Mouse (Mus musculus): ENCODE data around the gene Tfap2e. TPM values are rescaled to one million over a fixed set of nuclear protein-coding genes. Genes with fewer than 3 reads are reported as not detected.

The Tfap2e gene
- polyA plus RNA-seq (2014; fragmentation: Illumina TruSeq; extraction: RNeasy Lipid Tissue Mini Kit (QIAGEN cat#74804); ENCODE audit: low read depth, low replicate concordance) = not detected

DNA sequence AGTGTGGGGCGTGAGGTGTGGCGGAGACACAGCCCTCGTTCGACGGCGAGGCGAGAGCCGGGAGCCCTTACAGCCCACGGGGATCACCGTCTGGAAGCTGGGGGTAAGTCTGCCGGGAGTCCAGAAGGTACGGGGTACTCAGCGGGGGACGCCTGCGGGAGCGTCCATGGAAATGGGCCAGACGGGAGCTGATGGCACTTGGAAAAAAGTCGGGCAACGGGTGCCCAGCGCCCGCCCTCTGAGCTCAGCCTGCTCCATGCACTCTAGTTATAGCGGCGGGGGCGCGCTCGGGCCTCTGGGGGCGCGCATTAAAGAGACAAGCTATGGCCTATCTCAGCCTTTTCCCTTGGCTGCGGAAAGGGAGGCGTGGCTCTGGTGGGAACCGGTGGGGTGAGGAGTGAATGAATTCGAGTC lies at the start of gene Tfap2e:
TSS of gene Tfap2e (minus strand) at position 240 of the 414 bp plus-strand sequence.

DNA sequence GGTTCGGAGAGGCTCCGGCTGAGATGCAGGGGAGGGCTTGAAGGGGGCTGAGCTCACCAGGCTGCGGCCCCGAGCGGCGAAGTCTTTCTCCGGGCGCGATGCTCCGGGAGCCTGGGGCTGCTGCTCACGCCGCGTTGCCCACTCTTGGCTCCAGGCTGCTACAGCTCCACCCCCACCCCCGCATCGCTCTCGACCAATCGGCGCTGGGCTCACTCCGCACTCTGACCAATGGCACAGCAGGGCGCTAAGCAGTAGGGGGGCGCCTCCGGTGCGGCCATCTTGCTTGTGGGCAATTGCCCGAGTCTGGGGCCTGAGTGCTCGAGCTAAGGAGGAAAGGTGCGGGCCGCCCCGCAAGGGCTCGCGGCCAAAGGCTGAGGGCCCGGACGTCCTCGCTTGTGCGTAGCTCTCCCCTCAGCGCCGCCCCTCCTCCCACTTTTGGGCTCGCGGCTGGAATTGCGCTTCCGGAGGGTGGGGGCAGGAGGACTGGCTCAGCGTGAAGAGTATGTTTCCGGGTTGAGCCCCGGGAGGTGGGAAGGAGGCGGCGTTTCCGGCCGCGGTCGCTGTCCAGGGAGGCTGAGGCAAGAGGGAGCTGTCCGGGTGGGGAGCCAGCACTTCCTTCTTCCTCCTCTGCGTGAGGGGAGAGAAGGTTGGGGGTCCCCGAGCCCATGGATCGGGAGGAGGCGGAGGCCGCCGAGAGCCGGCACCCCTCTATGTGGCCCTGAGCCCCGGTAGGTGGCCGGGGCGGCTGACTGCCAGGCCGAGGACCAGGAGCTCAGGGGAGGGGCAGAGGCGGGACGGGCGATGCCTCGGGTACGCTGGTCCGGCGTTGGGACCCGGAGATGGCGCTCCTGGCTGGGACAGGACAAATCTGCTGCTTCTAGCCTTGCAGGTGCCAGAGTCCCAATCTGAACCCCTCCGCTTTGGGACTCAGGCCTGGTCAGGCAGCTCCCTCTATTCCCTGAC lies 17.5 kb upstream of the Tfap2e start, which contains the start of the genes Ncdn and AU040320:
TSS of gene Ncdn (minus strand) at position 171 of the 963 bp plus-strand sequence.
TSS of gene AU040320 (plus strand) at position 277 of the 963 bp plus-strand sequence.

GRCm38 (mm10) chr4:126677054-126678003 lies 58.7 kb downstream of the Tfap2e start, which contains the start of gene Psmb2:
Gene Psmb2 (plus strand): TSS chr4:126677630.

Other genes with a start within 250 kb of the Tfap2e start
- 14.2 TPM for gene Ago4, start 202.8 kb downstream of the Tfap2e start, polyA plus RNA-seq (2014; fragmentation: Illumina TruSeq; extraction: RNeasy Lipid Tissue Mini Kit (QIAGEN cat#74804); ENCODE audit: low read depth, low replicate concordance)
- 5.3 TPM for gene Clspn, start 179.3 kb downstream of the Tfap2e start, polyA plus RNA-seq (2014; fragmentation: Illumina TruSeq; extraction: RNeasy Lipid Tissue Mini Kit (QIAGEN cat#74804); ENCODE audit: low read depth, low replicate concordance)
- 1.8 TPM for gene 5730409E04Rik, start 126.4 kb downstream of the Tfap2e start, polyA plus RNA-seq (2014; fragmentation: Illumina TruSeq; extraction: RNeasy Lipid Tissue Mini Kit (QIAGEN cat#74804); ENCODE audit: low read depth, low replicate concordance)
- gene Psmb2, start 58.6 kb downstream of the Tfap2e start, polyA plus RNA-seq (2014; fragmentation: Illumina TruSeq; extraction: RNeasy Lipid Tissue Mini Kit (QIAGEN cat#74804); ENCODE audit: low read depth, low replicate concordance) = 33.5 TPM
- 0.15 TPM for gene Ncdn, start 17.2 kb upstream of the Tfap2e start, polyA plus RNA-seq (2014; fragmentation: Illumina TruSeq; extraction: RNeasy Lipid Tissue Mini Kit (QIAGEN cat#74804); ENCODE audit: low read depth, low replicate concordance)
- 7.3 TPM for gene AU040320, start 17.3 kb upstream of the Tfap2e start, polyA plus RNA-seq (2014; fragmentation: Illumina TruSeq; extraction: RNeasy Lipid Tissue Mini Kit (QIAGEN cat#74804); ENCODE audit: low read depth, low replicate concordance)
- 96.6 TPM for gene Zmym4, start 231.9 kb upstream of the Tfap2e start, polyA plus RNA-seq (2014; fragmentation: Illumina TruSeq; extraction: RNeasy Lipid Tissue Mini Kit (QIAGEN cat#74804); ENCODE audit: low read depth, low replicate concordance)

All from testis, adult 10 weeks (tissue).